Mouse (Mus musculus) retina, postnatal 1 day (tissue): ENCODE data around the gene Pja2.
"Not testable (repeated sequence)": the region's sequence is repeated elsewhere in the genome, so short reads cannot be mapped to it uniquely, and the experiment has no call there.

Source experiments
- DNase-seq: peaks from one replicate; pipeline ENCODE4 v3.0.0-alpha.2; 2012

The Pja2 gene

DNA sequence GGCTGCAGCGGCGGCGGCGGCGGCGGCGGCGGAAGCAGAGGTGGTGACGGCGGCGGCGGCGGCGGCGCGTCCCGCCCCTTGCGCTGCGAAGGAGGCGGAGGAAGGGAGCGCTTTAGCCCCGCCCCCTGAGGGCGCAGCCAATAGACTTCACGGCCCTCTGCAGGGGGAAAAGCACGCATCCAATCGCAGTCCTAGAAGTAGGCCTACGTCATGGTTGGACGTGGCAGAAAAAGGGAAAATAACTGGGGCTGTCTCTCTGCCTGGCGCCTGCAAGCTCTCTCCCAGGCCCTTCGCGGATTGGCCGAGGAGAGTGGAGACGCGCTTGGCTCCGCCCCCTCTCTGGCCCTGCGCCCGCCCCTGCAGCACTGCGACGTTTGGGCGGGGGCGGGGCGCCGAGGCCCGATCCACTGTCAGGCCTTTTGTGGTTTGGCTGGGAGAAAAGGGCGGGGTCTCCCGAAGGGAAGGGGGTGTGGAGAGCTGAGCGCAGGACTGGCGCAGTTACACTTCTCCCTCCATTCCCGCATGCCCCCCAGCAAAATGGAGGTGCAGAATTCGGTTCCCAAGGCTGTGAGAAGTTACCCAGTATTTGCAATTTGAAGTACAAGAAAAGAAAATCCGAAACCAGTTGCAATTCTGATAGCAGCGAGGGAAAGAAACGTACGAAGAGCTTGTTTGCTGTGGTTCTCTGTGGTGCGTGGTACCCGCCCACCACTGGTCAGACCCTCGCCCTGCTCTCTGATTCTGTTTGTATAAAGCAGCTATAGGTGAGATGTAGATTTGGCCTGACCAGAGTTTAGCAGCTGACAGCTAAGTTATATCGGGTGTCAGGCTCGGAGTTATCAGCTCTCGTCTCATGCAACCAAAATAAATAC, at the start of gene Pja2:
Gene Pja2 (minus strand): TSS at position 19 of the 872 bp plus-strand sequence.
- DNase-seq: peak; percentile 100

DNA sequence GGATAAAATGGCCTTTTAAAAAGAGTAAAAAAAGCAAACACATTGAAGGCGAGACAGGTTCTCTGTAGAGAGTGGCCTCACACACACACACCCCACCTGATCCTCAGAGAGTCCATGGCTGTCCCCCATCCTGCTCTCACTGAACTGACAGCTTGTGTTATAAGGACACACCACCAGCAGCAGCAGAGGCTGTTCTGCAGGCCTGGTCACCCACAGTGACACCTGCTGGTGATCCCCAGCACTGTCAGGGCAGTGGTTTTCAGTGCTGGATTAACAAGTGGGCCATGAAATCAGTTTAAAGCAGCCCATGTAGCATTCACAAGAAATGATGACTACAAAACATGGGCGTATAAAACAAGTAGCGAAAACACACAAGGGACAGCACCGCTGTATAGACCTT, 43.6 kb upstream of the Pja2 start:
- DNase-seq: peak; percentile 79

DNA sequence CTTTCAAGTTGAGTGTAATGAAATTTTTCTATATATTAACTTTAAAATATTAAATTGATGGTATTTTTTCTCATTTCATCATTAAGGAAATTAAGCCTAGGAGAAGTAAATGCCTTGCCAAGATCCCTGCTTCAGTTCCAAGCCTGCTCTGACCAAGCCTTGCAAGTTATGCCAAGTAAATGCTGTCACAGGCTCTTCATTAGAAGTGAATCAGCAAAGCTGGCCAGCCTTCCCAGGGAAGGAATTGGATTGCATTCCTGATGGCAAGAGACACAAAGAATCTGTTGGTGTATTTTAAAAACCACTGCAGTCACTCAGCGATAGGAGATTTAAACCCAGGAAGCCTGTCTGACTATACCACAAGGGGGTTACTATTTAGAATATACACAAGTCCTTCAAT, 32.0 kb upstream of the Pja2 start:
- DNase-seq: no peak

DNA sequence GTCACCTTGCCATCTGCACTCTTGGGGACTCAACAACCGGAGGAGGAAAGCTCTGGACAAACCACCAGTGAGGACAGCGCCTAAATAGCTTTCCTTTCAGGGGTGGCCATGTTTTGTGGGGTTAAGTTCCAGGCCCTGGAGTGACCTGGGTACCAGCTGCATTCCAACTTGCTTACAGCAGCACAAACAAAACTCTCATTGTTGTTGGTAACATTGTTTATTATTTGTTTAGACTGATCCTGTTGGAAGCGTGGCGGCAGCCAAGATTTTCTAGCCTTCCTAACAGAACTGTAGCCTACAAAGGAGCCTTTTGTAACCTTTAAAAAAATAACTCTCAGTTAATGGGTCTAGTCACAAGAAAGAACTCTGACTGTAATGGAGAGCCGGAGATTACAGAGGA, 30.9 kb upstream of the Pja2 start:
- peak; percentile 32 for DNase-seq

DNA sequence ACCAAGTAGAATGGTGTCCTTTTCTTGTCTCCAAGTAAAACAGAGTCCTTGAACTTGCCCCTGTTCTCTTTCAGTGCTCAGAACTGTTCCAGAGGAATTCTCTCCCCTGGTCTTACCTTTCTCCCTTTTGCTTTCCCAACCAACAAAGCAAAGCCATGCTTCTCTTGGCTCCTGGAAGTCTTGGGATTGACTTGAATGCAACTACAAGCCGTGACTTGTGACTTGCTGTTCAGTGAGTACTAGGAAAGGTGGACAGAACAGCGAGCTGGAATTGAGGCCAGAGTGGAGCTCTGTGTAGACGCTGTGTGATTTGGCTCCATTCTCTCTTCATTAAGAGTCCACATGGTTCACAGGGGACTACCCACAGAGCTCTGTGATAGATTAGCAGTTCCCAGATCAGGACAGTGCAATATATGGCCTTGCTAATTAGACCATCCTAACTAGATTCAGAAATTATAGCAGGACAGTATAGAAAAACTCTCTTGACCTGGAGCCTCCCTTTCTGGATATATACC, 30.3 kb upstream of the Pja2 start:
- DNase-seq: no peak

DNA sequence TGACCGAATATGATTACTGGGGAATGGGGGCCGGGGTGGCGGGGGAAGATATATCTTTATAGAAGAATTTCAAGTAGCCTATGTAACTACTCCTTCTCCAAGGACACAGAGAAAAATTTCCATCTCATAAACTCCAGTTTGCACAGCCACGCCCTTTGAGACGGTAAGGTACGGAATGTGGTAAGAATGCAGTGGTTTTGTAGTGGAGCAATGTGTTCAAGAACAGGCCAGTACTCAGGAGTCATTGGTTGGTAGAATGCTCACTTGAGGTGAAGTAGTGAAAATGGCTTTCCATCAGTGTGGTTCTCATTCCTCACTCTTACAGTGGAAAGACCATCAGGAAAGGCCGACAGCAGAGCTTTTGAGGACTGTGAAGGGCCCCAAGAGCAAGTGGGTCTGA, 22.2 kb upstream of the Pja2 start:
- DNase-seq: no peak

DNA sequence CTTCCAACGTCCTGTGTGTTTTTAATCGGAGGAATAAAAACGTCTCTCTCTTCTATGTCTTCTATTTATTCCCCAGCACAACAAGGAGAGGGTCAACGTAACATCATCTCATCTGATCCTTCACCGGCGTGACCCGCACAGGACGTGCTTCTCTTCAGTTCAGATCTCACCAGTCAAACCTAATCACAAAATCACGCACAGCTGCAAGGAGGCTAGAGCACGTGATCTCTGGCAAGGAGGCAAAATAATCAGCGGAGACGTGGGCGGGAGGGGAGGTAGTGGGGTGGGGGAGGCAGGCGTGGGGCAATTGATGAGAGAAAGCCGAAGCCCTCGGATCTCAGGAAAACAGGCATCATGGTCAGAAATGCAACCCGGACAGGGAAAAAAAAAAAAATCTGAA, 14.4 kb upstream of the Pja2 start:
- peak; percentile 43 for DNase-seq

DNA sequence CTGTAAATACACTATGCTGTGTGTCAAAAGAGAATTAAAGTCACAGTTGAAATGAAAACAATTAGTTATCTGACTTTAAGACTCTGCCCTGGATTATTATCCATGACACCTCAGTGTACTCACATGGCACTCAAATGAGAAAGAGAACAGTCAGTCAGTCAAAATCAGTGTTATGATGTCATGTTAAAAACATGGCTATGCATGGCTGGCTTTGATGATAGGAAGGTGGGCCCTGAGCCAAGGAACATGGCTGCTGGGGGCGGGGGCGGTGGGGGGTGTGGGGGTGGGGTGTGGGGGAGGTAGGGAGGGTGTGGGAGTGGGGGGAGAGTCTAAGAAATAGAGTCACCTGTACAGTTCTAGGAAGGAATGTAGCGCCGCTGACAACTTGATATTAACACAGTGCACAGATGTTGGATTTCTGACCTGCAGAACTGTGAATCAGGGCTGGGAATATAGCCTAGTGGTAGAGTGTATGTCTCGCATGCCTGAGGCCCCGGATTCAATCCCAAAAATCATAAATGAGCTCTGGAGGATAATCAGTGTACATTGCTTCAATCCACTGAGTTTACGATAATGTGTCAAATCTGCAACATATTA, 13.0 kb upstream of the Pja2 start:
- no peak for DNase-seq

DNA sequence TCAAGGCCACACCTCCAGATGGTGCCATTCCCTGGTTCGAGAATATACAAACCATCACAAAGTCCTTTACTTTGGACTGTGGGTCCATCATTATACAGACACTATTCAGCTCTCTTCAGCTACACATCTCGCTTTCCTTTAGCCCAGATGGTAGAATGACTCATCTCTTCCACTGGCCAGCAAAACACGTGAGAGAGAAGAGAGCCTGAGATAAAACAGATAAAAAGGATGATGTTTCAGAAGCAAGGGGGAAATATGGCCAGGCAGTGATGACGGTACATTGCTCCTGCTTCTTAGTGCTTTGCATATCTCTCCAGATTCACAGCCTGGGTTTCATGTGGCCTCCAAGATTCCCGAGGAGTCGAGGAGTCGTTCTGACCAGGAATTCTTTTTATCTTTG, 10.0 kb upstream of the Pja2 start:
- no peak for DNase-seq

DNA sequence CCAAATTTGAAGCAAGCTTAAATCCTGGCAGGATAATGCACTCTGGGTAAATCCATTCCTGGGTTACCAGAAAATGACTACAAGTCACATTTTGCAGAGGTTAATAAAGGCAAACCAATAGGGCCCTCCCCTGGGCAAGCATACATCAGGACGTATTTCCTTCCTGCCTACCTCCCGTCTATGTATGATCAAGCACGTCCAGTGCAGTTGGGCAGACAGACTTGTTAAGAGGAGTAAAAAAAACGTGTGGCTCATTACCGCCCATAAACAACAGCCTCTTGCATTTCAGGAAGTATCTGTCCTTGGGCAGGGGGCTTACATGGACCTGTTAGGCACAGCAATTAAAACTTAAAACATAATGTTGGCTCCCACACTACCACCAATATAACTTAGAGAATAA, 8.0 kb upstream of the Pja2 start:
- DNase-seq: no peak

DNA sequence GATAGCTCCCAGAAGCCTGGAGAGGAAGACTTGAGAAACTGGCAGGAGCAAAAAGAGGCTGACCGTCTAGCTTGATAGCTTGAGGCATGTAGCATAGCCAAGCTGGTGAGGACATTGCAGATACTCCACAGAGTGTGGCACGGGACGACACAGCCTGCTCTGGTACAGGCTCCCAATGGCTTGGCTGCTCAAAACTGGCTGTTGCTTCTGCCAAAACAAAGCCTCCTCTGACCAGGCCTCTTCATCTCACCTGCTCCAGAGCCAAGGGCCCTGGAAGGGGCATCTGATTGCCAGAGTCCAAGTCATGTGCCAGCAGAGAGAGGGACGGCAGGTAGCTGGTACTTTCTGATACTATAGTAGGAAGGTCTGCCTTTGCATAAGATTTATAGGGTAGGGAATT, 5.5 kb upstream of the Pja2 start:
- no peak for DNase-seq

DNA sequence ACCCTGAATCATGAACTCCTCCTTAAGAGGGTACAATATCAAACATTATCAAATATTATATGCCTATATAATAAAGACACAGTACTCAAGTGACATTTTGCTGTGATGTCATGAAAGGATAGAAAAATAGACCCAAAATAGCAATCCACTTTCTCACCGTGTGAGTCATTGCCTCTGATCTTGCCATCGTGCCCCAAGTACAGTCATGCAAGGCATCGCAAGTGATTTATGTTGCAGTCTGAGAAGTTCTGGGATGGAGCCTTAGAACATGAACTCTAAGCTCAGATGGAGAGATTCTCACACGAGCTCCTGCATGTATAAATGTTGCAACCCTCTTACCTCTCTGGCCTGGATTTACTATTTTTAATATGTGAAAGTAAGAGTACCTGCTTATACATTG, 2.2 kb upstream of the Pja2 start:
- DNase-seq: no peak

DNA sequence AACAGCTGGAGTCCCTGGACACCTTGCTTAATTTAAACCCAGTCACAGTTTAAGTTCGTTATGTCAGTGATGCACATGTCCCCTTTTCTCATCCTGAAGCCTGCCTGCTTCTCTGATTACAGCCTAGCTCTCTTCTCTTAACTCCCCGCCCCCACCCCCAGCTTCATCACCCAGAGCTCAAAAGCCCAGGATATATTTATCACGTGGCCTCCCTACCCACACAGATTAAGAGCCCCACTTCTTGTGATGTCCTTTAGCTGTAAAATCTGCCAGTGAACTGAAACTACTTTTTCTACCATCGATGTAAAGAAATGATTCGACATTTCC, 1.0 kb upstream of the Pja2 start:
- peak; percentile 49 for DNase-seq

DNA sequence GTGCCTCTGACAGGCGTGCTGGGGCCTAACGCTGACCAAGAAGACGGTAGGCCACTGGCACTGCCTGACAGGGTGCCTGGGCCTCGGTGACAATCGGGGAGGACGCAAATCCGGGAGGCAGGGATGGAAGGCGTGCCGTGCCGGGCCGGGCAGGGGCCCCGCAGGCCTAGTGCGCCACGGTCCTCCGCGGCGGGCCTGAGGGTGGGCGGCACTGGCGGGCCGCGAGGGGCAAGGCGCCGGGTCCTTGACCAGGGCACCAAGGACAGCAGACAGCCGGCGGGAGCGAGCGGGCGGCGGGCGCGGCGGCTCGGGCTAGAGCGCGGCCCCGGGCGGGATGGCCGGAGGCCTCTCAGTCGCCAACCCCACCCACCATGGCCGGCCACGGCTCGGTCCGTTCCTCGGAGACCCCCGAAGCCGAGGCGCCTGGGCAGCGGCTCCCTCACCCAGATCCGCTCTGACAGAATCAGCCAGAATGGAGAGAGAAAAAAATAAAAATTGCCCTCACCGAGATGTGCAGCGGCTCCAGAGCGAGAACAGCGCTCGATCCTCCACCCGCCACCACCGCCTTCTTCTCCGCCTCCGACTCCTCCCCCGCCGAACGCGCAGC, 322 bp downstream of the Pja2 start:
- no peak for DNase-seq

DNA sequence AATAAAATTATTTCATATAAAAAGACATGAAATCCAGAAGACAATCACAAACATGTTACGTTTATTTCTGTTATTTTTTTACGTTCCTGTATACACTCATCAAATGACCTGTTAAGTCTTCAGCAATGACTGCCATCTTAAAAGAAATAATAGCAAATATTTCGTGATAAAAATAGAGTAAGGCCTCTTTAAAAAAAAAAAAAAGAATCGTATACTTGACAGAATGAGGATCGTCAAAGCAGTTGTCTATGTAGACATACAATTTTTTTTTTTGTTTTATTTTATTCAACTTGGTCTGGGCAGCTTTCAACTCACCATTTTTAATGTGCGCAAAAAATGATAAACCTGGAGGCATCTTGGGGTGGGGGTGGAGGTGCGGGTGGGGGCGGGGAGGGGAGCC, 831 bp downstream of the Pja2 start:
- DNase-seq: no peak

DNA sequence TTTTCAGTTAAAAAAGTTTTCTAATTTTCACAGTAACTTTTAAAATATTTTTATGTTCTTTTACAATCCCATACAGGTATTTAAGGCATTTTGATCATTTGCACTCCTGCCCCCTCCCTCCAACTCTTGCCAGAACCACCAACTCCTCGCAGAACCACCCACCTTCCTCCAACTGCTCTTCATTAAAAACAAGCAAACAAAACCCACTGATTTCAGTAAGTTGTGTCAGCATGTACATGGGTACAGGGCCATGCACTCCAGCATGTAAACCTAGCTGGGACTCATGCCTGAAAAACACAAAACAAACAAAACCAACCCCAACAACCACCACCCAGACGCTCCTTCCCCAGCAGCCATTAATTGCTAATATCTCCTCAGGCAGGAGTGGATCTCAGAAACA, 7.2 kb downstream of the Pja2 start:
- DNase-seq: no peak

DNA sequence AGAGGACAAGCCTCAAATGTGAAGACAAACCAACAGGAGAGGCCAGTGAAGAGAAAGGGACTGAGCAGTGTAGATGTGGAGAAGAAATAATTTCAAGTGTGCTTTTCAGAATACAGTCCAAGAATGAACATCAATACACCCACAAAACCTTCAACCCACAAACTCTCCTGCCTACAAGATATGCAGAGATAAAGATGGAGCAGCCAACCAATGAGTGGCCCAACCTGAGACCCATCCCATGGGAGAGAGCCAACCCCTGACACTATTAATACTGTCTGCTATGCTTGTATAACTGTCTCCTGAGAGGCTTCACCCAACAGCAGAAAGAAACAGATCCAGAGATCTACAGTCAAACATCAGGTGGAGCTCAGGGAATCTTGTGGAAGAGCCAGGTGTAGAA, 16.3 kb downstream of the Pja2 start:
- no peak for DNase-seq

DNA sequence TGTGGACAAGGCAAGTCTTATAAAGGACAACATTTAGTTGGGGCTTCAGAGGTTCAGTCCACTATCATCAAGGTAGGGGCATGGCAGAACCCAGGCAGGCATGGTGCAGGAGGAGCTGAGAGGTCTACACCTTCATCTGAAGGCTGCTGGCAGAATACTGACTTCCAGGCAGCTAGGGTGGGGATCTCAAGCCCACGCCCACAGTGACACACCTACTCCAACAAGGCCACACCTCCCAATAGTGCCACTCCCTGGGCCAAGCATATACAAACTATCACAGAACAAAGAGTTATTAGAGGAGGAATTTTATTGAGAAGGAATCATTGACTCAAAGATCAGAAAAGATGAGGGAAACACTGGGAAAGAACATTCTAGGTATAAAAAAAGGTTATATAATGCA, 17.2 kb downstream of the Pja2 start:
- not testable (repeated sequence) for DNase-seq

DNA sequence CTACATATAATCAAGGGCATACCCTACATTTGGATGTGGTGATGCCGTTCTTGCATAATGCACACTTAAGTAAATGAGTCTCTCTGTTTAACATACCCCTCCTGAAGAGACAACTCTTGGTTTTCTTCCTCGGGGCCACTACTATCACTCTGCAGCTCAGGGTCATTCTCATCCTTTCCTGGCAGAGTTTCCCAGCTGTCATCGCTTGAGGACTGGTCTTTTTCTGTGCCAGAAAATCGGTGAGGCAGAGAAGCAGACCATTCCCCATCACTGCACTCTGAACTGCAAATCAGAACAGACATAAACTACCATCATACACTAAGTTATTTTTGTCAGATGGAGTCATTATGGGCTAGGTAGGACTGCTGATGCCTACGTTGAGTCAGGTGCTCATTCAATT, 34.1 kb downstream of the Pja2 start:
- peak; percentile 27 for DNase-seq

DNA sequence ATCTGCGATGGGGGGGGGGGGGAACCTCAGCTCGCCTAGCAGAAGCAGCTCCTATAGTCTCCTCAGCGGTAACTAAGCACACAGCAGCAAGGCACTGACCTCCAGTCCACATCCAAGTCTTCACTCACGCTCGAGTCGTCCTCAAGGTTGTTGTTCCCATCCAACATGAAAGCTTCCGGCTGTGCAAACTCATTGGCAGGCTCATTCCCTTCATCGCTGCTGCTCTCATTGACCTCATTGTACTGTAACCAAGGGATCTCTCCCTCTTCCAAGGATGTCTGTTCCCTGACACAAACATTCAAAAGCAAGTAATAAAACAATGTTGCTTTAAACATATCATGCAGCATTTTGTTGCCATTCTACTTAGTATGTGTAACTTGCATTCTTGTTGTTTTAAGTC, 39.0 kb downstream of the Pja2 start:
- no peak for DNase-seq

DNA sequence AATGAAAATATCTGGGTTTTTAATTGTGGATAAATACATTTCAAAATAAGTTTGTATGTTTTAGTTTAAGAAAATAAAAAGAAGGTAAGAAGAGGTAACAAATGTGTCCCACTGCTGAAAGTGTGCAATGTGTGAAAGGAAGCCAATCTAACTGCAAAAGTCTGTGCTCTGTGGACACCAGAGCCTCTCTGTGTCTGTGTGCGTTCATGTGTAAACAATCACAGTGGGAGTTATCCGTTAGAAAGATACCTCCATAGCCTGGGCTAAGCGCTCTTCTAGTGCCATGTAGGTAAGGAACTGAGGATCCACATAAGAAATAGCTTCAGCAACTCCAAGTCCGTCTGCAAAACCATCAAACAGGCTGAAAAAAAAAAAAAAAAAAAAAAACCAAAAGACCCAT, 42.0 kb downstream of the Pja2 start:
- DNase-seq: peak; percentile 39

DNA sequence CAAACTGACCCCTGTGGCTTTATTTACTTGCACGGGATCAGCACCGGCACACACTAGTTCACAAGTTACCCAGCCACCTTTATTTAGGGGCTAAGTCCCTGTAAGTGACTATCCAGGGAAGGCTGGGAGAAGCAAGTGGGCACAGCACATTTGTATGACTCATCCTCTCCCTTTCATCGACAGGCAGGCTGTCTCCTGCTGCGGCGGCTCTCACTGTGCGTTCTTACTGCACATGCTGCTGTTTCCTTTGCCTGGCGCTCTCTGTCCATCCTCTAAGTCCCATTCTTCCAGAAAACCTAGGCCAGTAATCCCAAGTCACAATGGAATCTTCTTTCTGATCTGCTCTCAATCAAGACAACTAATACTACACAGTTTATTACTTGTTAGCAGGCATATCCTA, 43.7 kb downstream of the Pja2 start:
- DNase-seq: no peak

DNA sequence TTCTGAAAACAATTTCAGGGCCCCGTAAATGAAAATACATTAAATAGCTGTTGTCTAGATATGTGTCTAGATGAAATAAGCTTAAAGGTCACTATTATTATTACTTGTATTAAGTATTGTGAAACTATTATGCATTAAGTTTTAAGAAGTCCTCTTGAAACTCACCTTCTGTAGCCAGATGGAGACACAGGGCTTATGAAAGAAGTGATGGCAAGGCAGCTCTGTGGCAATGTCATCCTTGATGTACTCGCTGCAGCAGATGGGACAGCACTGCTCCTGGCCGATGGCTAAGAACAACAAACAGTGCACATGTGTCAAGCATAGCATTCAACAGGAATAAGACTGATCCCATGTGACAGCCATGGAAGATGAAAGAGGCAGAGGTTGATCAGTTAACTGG, 44.9 kb downstream of the Pja2 start:
- no peak for DNase-seq

DNA sequence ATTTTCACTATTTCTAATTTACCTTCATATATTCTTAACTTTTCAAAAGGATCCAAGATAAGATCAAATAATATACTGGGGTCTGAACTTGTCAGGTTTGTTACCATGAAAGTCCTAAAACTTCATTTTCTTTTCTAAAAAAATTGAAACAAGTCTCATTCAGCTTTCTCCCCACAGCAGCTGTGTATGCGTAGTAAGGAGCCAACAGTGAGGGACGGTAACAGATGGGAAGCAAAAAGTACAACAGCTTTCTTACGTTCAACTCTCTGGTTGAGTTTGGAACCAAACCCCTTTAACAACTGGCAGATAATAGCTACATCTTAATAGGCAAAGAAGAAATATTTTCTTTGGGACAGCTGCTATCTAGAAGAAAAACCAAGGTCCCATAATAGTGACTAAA, 50.3 kb downstream of the Pja2 start:
- not testable (repeated sequence) for DNase-seq
